Mouse (Mus musculus) retina, postnatal 1 day (tissue): ENCODE data around the gene Resp18.
A peak's percentile ranks its signal among the peaks of the same experiment; 100 is the strongest.

Source experiments
- DNase-seq: peaks from one replicate; pipeline ENCODE4 v3.0.0-alpha.2; 2012

Gene Resp18

DNA sequence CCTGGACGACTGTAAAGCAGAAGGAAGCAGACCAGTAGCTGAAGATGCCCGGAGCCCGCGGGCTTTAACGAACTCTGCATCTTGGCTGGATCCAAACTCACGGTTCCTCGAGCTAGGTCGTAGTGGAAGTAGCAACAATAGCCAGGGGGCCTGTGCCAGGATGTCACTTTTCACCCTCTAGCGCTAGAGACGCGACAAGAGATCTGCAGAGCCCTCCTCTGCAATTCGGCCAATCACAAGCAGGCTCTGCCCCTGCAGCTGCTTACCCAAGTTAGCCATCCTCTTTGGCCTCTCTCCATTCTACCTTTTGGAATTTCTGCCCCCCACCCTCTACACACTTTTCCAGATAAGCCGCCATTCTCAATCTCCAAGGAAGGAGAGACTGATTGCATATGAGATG lies at the start of gene Resp18:
Gene Resp18 (minus strand): TSS at position 188 of the 400 bp plus-strand sequence.
- peak; percentile 45 for DNase-seq

GRCm38 (mm10) chr1:75327461-75327860 lies 49.2 kb upstream of the Resp18 start:
- DNase-seq, result no peak

DNA sequence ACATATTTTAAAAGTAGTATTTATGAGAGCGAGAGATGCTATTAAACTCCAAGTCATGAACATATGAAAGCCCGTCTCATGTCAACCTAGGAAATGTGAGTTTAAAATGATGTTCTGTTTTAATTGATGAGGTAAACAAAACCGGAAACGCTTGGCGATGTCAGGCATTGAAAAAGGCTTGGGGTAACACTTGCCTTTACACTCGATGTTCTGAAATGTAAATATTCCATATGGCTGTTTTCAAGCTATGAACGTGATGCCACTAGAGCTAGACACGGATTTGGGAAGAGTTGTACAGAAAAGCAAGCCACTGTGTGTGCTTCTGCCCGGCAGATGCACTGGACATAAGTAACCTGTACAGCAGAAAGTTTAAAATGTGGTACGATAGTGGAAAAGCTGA lies 41.0 kb upstream of the Resp18 start:
- DNase-seq, result no peak

- DNase-seq, result no peak
Measured at GRCm38 (mm10) chr1:75318736-75319135, 40.5 kb upstream of the Resp18 start.

DNA sequence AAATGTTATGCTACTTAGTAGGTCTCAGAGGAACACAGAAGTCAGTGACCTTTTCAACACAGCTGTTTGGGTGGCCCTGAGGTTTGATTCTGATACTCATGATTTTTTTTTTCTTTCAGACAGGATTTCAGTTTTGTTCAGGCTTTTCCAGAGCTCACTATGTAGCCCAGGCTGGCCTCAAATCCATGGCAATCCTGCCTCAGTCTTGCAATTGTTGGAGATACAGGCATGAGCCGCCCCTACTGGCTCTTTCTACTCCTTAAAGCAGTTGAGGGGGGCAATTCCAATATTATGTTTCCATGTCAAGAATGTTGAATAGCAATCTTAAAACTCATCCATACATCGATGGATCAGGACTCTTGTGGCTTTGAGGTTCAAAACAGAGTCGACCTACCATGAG lies 40.1 kb upstream of the Resp18 start:
- no peak for DNase-seq

GRCm38 (mm10) chr1:75317241-75318201 lies 39.3 kb upstream of the Resp18 start, which contains the start of gene Dnpep:
Dnpep (minus strand) TSS chr1:75317990.
- DNase-seq, result peak; percentile 100

GRCm38 (mm10) chr1:75316861-75317240 lies 38.6 kb upstream of the Resp18 start:
- DNase-seq, result peak; percentile 91

GRCm38 (mm10) chr1:75315456-75316365 lies 37.5 kb upstream of the Resp18 start:
- DNase-seq, result no peak

GRCm38 (mm10) chr1:75315011-75315410 lies 36.8 kb upstream of the Resp18 start:
- no peak for DNase-seq

- DNase-seq, result no peak
Measured at GRCm38 (mm10) chr1:75311694-75312093, 33.5 kb upstream of the Resp18 start.

GRCm38 (mm10) chr1:75304662-75305061 lies 26.4 kb upstream of the Resp18 start:
- DNase-seq, result no peak

- DNase-seq, result no peak
Measured at GRCm38 (mm10) chr1:75294294-75294693, 16.1 kb upstream of the Resp18 start.

- DNase-seq, result no peak
Measured at GRCm38 (mm10) chr1:75293331-75293701, 15.1 kb upstream of the Resp18 start.

GRCm38 (mm10) chr1:75292476-75293330 lies 14.5 kb upstream of the Resp18 start:
- peak; percentile 20 for DNase-seq

DNA sequence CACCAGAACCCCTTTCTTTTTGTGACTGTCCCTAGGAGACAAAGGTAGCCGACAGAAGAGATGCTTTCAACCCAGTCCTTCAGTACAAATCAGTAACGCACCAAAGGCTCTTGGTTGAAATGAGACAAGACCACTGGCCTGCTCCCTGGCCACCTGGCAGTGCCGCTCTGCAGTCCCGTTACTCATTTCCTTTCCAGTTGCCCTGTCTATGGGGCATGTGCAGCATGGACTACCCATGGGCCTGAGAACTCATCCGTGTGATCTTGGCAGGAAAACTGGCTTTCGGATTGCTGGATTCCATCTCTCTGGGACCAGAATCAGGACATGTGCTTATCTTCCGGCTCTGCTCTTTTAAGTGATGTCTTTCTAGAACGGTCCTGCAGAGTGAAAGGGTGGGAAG lies 13.1 kb upstream of the Resp18 start:
- DNase-seq, result no peak

- peak; percentile 61 for DNase-seq
Measured at GRCm38 (mm10) chr1:75290582-75290981, 12.4 kb upstream of the Resp18 start.

GRCm38 (mm10) chr1:75289888-75290431 lies 11.7 kb upstream of the Resp18 start:
- no peak for DNase-seq

- peak; percentile 90 for DNase-seq
Measured at GRCm38 (mm10) chr1:75289376-75289775, 11.2 kb upstream of the Resp18 start.

GRCm38 (mm10) chr1:75284911-75285310 lies 6.7 kb upstream of the Resp18 start:
- no peak for DNase-seq

DNA sequence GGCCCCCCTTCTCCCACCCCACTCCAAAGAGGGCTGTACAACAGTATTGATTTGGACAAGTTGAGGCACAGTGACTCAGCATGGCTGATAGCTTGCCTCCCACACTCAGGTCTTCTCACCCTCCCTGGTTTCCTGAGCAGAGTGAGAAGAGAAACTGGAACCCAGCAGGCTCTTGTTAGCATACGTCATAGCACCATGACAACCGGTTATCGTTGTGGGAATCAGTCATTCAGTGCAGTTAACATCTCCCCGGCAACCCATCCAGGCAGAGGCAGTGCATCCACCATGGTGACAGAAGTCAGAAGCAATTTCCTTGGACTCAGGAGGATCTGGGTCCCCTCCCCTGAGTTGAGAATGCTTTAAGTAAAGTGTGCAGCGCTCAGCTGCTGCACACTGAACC lies 4.8 kb upstream of the Resp18 start:
- no peak for DNase-seq

- peak; percentile 65 for DNase-seq
Measured at GRCm38 (mm10) chr1:75277195-75278188, 723 bp downstream of the Resp18 start.
